Mouse (Mus musculus) small intestine, adult 2 months (tissue): ENCODE results near the gene Ttc7b.

Experiments used
- CTCF ChIP-seq: fragments of 200-500 bp; IDR thresholded peaks from 2 replicates; pipeline ENCODE4 v1.5.1; 2012; ENCODE audit warnings: low read depth, mild to moderate bottlenecking, control low read depth, inconsistent platforms, low read length, moderate library complexity, mixed read lengths; ENCODE audit not compliant: insufficient replicate concordance, insufficient read length; ENCODE audit errors: extremely low read depth
- POLR2A ChIP-seq: fragments of 200-500 bp; IDR thresholded peaks from 2 replicates; pipeline ENCODE4 v1.6.1; 2012; ENCODE audit warnings: low read depth, mild to moderate bottlenecking, control low read depth, inconsistent platforms, low read length, moderate library complexity

- TF ChIP-seq POLR2A: no peak
- TF ChIP-seq CTCF: no peak
These were observed 43.2 kb downstream of the Ttc7b start for GRCm38 (mm10) chr12:100477474-100477873.
